Mouse (Mus musculus): ENCODE data around the gene Polr2b. TPM values are rescaled to one million over a fixed set of nuclear protein-coding genes. Genes with fewer than 3 reads are reported as not detected.
A peak's percentile ranks its signal among the peaks of the same experiment; 100 is the strongest.

Gene Polr2b
- polyA plus RNA-seq, 1 experiment: 24.3 TPM

DNA sequence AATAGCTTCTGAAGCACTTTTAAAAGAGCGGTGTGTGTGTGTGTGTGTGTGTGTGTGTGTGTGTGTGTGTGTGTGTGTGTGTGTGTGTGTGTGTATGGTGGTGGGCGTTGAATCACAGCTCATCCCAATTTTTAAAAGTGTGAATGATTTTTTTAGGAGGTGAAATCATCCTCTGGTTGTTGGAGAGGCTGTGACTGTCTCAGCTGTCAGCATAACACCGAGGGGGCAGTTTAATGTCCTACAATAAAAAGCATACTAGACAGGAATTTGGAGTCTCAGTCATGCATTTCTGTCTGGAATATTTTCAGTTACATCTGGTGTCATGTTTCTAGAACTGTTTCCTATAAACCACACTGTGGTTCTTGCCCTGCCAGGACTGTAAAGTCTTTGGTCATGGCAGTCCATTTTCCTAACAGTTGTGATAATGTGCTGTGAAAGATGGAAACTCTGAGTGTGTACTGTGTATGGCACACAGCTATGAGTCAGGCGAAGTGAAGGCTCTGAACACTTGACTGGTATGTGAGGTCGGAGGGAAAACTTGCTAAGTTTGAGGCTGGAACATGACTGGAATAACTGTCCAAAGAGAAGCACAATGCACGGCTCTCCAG, 8.5 kb upstream of the Polr2b start:
- Histone ChIP-seq H3ac (ENCODE audit: control insufficient read depth, insufficient read length, low read depth) (no peak overlapping the region), H3K4me3 (ENCODE audit: insufficient read depth, poor library complexity, severe bottlenecking) (no peak overlapping the region), H3K36me3 (ENCODE audit: control insufficient read depth, insufficient read depth) (peaks cover 62% of the 10 kb centered on the region), H3K27me3 (ENCODE audit: control insufficient read depth, insufficient read depth, insufficient read length) (no peaks in the 10 kb centered on the region), H3K79me3 (ENCODE audit: low read depth) (peaks cover 5% of the 10 kb centered on the region), H3K79me2 (ENCODE audit: control insufficient read depth, insufficient read depth) (peaks cover 12% of the 10 kb centered on the region)
- TF ChIP-seq MYOG (IDR thresholded peaks at IDR 0.05; ENCODE audit: control insufficient read depth, extremely low read depth, insufficient read length) (no peak), MYOD1 (IDR thresholded peaks at IDR 0.05; ENCODE audit: control insufficient read depth, insufficient read length, low read depth) (no peak), FOSL1 (IDR thresholded peaks at IDR 0.05; ENCODE audit: insufficient read depth, low read length, poor library complexity, severe bottlenecking) (no peak), CTCF (IDR thresholded peaks at IDR 0.05; ENCODE audit: control insufficient read depth, insufficient read depth, insufficient read length) (no peak), USF1 (IDR thresholded peaks at IDR 0.05; ENCODE audit: low read depth) (no peak), MAX (IDR thresholded peaks at IDR 0.05) (no peak), CEBPB (IDR thresholded peaks at IDR 0.05; ENCODE audit: low read depth) (no peak)

DNA sequence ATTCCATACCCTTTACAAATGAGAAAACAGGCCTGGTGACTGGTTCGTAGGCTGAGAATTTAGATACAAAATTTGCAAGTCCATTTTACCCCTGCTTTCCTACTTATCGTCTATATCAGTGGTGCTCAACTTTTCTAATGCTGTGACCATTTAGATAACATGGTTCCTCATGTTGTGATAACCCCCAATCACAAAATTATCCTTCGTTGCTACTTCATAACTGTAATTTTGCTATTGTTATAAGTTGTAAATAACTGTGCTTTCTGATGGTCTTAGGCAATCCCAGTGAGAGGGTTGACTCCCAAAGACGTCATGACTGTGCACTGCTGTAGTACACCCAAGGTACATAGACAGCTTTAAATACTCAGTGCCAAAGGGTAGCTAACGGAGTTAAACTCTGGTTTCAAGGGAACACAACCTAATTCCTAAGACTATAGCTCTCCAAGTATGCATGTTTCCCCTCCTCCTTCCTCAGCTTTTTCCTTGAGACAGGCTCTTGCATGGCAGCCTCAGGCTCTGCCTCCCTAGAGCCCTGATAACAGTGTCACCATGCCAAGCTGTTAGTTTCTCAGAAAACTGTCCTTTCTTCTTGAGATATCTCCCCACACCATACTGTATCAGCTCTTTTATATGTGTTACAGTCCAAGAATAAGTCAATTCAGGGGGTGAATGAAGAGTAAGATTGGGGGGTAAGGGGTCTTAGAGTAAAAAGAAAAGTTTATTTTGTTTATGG, 2.0 kb upstream of the Polr2b start:
- no peak overlapping the region for H3ac ChIP-seq (ENCODE audit: control insufficient read depth, insufficient read length, low read depth)
- no peaks in the 10 kb centered on the region for H3K27me3 ChIP-seq (ENCODE audit: control insufficient read depth, insufficient read depth, insufficient read length)
- H3K79me3 ChIP-seq (ENCODE audit: low read depth): peaks cover 48% of the 10 kb centered on the region
- peak overlapping the region; percentile 16 for H3K4me3 ChIP-seq (ENCODE audit: insufficient read depth, poor library complexity, severe bottlenecking)
- TF ChIP-seq CEBPB (IDR thresholded peaks at IDR 0.05; ENCODE audit: low read depth) (no peak), FOSL1 (IDR thresholded peaks at IDR 0.05; ENCODE audit: insufficient read depth, low read length, poor library complexity, severe bottlenecking) (no peak)
- peaks cover 36% of the 10 kb centered on the region for H3K36me3 ChIP-seq (ENCODE audit: control insufficient read depth, insufficient read depth)
- H3K79me2 ChIP-seq (ENCODE audit: control insufficient read depth, insufficient read depth): peaks cover 74% of the 10 kb centered on the region

DNA sequence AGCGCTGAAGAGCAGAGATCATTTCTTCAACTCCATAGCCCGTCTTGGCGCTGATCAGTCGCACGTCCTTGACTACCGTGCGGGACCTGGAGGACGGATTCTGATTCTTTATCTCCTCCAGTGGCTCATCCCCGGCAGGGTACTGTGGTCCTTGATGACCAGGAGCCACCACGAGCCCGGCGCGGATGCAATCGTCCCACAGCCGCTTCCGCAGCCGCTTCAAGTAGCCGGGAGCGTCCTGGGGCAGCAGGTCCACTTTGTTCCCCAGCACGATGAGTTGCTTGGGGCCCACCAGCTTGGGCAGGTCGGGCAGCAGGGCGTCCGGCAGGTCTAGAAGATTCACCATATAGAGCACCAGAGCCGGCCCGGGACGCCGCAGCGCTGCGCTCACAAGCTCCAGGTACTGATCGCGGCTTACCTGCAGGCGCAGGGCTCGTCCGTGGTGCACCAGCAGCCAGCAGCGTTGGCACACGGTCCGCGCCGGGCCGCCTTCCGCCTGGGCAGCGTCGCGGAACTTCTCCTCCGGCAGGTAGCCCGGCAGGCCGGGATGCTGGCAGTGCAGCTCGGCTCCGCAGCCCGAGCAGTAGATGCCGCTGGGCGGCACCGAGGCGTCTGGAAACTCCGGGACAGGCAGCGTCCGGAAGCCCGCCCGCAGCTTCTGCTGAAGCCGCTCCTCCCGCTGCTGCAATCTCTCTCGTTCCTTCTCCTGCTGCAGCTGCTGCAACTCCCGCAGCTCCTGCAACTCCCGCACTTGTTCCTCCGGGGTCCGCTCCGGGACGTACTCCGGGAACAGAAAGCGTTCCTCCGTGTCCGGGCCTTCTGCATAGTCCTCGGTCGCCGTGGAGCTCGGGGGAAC, 668 bp upstream of the Polr2b start:
- TF ChIP-seq CTCF (IDR thresholded peaks at IDR 0.05; ENCODE audit: control insufficient read depth, insufficient read depth, insufficient read length) (no peak), CEBPB (IDR thresholded peaks at IDR 0.05; ENCODE audit: low read depth) (no peak), MYOG (IDR thresholded peaks at IDR 0.05; ENCODE audit: control insufficient read depth, extremely low read depth, insufficient read length) (no peak), MAX (IDR thresholded peaks at IDR 0.05) (no peak), MYOD1 (IDR thresholded peaks at IDR 0.05; ENCODE audit: control insufficient read depth, insufficient read length, low read depth) (no peak), FOSL1 (IDR thresholded peaks at IDR 0.05; ENCODE audit: insufficient read depth, low read length, poor library complexity, severe bottlenecking) (no peak), USF1 (IDR thresholded peaks at IDR 0.05; ENCODE audit: low read depth) (no peak)
- H3K79me2 ChIP-seq (ENCODE audit: control insufficient read depth, insufficient read depth): peaks cover 86% of the 10 kb centered on the region
- no peaks in the 10 kb centered on the region for H3K27me3 ChIP-seq (ENCODE audit: control insufficient read depth, insufficient read depth, insufficient read length)
- peaks cover 45% of the 10 kb centered on the region for H3K36me3 ChIP-seq (ENCODE audit: control insufficient read depth, insufficient read depth)
- peak overlapping the region; percentile 83 for H3ac ChIP-seq (ENCODE audit: control insufficient read depth, insufficient read length, low read depth)
- peaks cover 59% of the 10 kb centered on the region for H3K79me3 ChIP-seq (ENCODE audit: low read depth)
- H3K4me3 ChIP-seq (ENCODE audit: insufficient read depth, poor library complexity, severe bottlenecking): peak overlapping the region; percentile 85

DNA sequence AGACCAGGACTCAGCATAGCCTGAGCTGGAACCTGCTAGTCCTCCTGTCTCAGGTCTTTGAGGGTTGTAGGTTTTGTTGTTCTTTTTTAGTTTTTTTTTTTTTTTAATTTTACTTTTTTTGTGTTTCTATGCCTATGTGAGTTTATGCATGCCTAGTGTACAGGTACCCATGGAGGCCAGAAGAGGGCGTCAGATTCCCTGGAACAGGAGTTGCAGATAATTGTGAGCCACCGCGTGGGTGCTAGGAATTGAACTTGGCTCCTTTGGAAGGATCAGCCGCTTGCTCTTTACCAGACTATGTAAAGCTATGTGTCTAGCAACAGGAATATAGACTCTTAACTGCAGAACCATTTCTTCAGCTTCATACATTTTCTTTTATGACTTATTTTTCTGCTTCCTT, 4.3 kb downstream of the Polr2b start:
- H3K36me3 ChIP-seq (ENCODE audit: control insufficient read depth, insufficient read depth): peaks cover 55% of the 10 kb centered on the region

GRCm38 (mm10) chr5:77314986-77315385, 5.0 kb downstream of the Polr2b start:
- Histone ChIP-seq H3K79me2 (ENCODE audit: control insufficient read depth, insufficient read depth) (peaks cover 58% of the 10 kb centered on the region), H3K27me3 (ENCODE audit: control insufficient read depth, insufficient read depth, insufficient read length) (no peaks in the 10 kb centered on the region), H3ac (ENCODE audit: control insufficient read depth, insufficient read length, low read depth) (no peak overlapping the region), H3K4me3 (ENCODE audit: insufficient read depth, poor library complexity, severe bottlenecking) (no peak overlapping the region), H3K36me3 (ENCODE audit: control insufficient read depth, insufficient read depth) (peaks cover 61% of the 10 kb centered on the region), H3K79me3 (ENCODE audit: low read depth) (peaks cover 41% of the 10 kb centered on the region)
- TF ChIP-seq FOSL1 (IDR thresholded peaks at IDR 0.05; ENCODE audit: insufficient read depth, low read length, poor library complexity, severe bottlenecking) (no peak), MAX (IDR thresholded peaks at IDR 0.05) (no peak), CTCF (IDR thresholded peaks at IDR 0.05; ENCODE audit: control insufficient read depth, insufficient read depth, insufficient read length) (no peak), MYOD1 (IDR thresholded peaks at IDR 0.05; ENCODE audit: control insufficient read depth, insufficient read length, low read depth) (no peak), USF1 (IDR thresholded peaks at IDR 0.05; ENCODE audit: low read depth) (no peak), CEBPB (IDR thresholded peaks at IDR 0.05; ENCODE audit: low read depth) (no peak), MYOG (IDR thresholded peaks at IDR 0.05; ENCODE audit: control insufficient read depth, extremely low read depth, insufficient read length) (no peak)

More for the DNA sequence above, 4.3 kb downstream of the Polr2b start:
- TF ChIP-seq MYOG (IDR thresholded peaks at IDR 0.05; ENCODE audit: control insufficient read depth, extremely low read depth, insufficient read length) (no peak), FOSL1 (IDR thresholded peaks at IDR 0.05; ENCODE audit: insufficient read depth, low read length, poor library complexity, severe bottlenecking) (no peak), CTCF (IDR thresholded peaks at IDR 0.05; ENCODE audit: control insufficient read depth, insufficient read depth, insufficient read length) (no peak), MYOD1 (IDR thresholded peaks at IDR 0.05; ENCODE audit: control insufficient read depth, insufficient read length, low read depth) (no peak)
- H3K4me3 ChIP-seq (ENCODE audit: insufficient read depth, poor library complexity, severe bottlenecking): no peak overlapping the region
- H3K79me3 ChIP-seq (ENCODE audit: low read depth): peaks cover 45% of the 10 kb centered on the region
- H3K79me2 ChIP-seq (ENCODE audit: control insufficient read depth, insufficient read depth): peaks cover 64% of the 10 kb centered on the region
- H3ac ChIP-seq (ENCODE audit: control insufficient read depth, insufficient read length, low read depth): no peak overlapping the region
- no peaks in the 10 kb centered on the region for H3K27me3 ChIP-seq (ENCODE audit: control insufficient read depth, insufficient read depth, insufficient read length)
